Mouse (Mus musculus): ENCODE measurements at regions not wholly inside any gene's neighbourhood (a gene's known extent, or its start where the extent isn't known, plus 50 kb on each side); places are given as distances from the start of the nearest gene placed in this dataset.
"Not testable (repeated sequence)": the region's sequence is repeated elsewhere in the genome, so short reads cannot be mapped to it uniquely, and the experiment has no call there.

- 42% methylated on average over 6 of the region's 6 CpGs for WGBS
Measured at GRCm38 (mm10) chr10:104798816-104799393, 605.1 kb downstream of the Gm4340 start.

GRCm38 (mm10) chr10:104804849-104805248, 611.0 kb downstream of the Gm4340 start:
- WGBS: 73% methylated on average over 1 of the region's 1 CpGs
- no peak overlapping the region for H3K4me3 ChIP-seq
- H3K36me3 ChIP-seq: no peaks in the 10 kb centered on the region
- no peaks in the 10 kb centered on the region for H3K9me3 ChIP-seq
- H3K9ac ChIP-seq: no peak overlapping the region
- no peak overlapping the region for H3K4me2 ChIP-seq
- H3K4me1 ChIP-seq: no peaks in the 10 kb centered on the region
- ATAC-seq (ENCODE audit: insufficient number of reproducible peaks, insufficient read depth, low FRiP score, low TSS enrichment, low read depth): no peak
- H3K27me3 ChIP-seq: no peaks in the 10 kb centered on the region
- no peak overlapping the region for H3K27ac ChIP-seq

More at GRCm38 (mm10) chr10:104798816-104799393, 605.1 kb downstream of the Gm4340 start:
- no peaks in the 10 kb centered on the region for H3K36me3 ChIP-seq
- H3K4me2 ChIP-seq: no peak overlapping the region
- no peaks in the 10 kb centered on the region for H3K27me3 ChIP-seq
- H3K4me3 ChIP-seq: no peak overlapping the region
- H3K9me3 ChIP-seq: no peaks in the 10 kb centered on the region
- H3K9ac ChIP-seq: no peak overlapping the region
- no peak for ATAC-seq (ENCODE audit: insufficient number of reproducible peaks, insufficient read depth, low FRiP score, low TSS enrichment, low read depth)
- H3K27ac ChIP-seq: no peak overlapping the region
- H3K4me1 ChIP-seq: 0 out of 2 replicates have a peak, but pooled peaks cover 3% of the 10 kb centered on the region

GRCm38 (mm10) chr10:104818252-104818651, 624.4 kb downstream of the Gm4340 start:
- no peak for ATAC-seq (ENCODE audit: insufficient number of reproducible peaks, insufficient read depth, low FRiP score, low TSS enrichment, low read depth)
- Histone ChIP-seq H3K4me2 (no peak overlapping the region), H3K4me1 (no peaks in the 10 kb centered on the region), H3K4me3 (no peak overlapping the region), H3K27ac (no peak overlapping the region), H3K9ac (no peak overlapping the region), H3K36me3 (no peaks in the 10 kb centered on the region), H3K9me3 (no peaks in the 10 kb centered on the region), H3K27me3 (no peaks in the 10 kb centered on the region)
- 71% methylated on average over 4 of the region's 4 CpGs for WGBS

GRCm38 (mm10) chr10:104851821-104852220, 658.0 kb downstream of the Gm4340 start:
- H3K27me3 ChIP-seq: no peaks in the 10 kb centered on the region
- WGBS: 82% methylated on average over 6 of the region's 6 CpGs
- no peak for ATAC-seq (ENCODE audit: insufficient number of reproducible peaks, insufficient read depth, low FRiP score, low TSS enrichment, low read depth)
- H3K4me2 ChIP-seq: no peak overlapping the region
- H3K27ac ChIP-seq: no peak overlapping the region
- no peak overlapping the region for H3K4me3 ChIP-seq
- no peaks in the 10 kb centered on the region for H3K9me3 ChIP-seq
- peaks cover 7% of the 10 kb centered on the region; the same call in 1 of the 2 replicates for H3K4me1 ChIP-seq
- H3K36me3 ChIP-seq: no peaks in the 10 kb centered on the region
- no peak overlapping the region for H3K9ac ChIP-seq

- Histone ChIP-seq H3K4me2 (no peak overlapping the region), H3K9me3 (no peaks in the 10 kb centered on the region), H3K4me1 (peaks cover 7% of the 10 kb centered on the region; the same call in 1 of the 2 replicates), H3K4me3 (no peak overlapping the region), H3K9ac (no peak overlapping the region), H3K27ac (no peak overlapping the region), H3K27me3 (no peaks in the 10 kb centered on the region), H3K36me3 (no peaks in the 10 kb centered on the region)
- no peak for ATAC-seq (ENCODE audit: insufficient number of reproducible peaks, insufficient read depth, low FRiP score, low TSS enrichment, low read depth)
- WGBS: 11% methylated on average over 3 of the region's 3 CpGs
Measured at GRCm38 (mm10) chr10:104853111-104853510, 659.3 kb downstream of the Gm4340 start.

GRCm38 (mm10) chr10:104878246-104878645, 684.4 kb downstream of the Gm4340 start:
- no peak for ATAC-seq (ENCODE audit: insufficient number of reproducible peaks, insufficient read depth, low FRiP score, low TSS enrichment, low read depth)
- WGBS: 90% methylated on average over 3 of the region's 3 CpGs
- H3K4me1 ChIP-seq: no peaks in the 10 kb centered on the region

GRCm38 (mm10) chr10:104914201-104914600, 660.0 kb downstream of the Tmtc2 start:
- no peak overlapping the region for H3K27ac ChIP-seq
- no peak overlapping the region for H3K4me3 ChIP-seq
- no peaks in the 10 kb centered on the region for H3K9me3 ChIP-seq
- H3K9ac ChIP-seq: no peak overlapping the region
- H3K27me3 ChIP-seq: no peaks in the 10 kb centered on the region
- WGBS: 90% methylated on average over 1 of the region's 1 CpGs
- no peak overlapping the region for H3K4me2 ChIP-seq
- H3K36me3 ChIP-seq: no peaks in the 10 kb centered on the region
- peak; percentile 15; the same call in 1 of the 2 replicates for ATAC-seq (ENCODE audit: insufficient number of reproducible peaks, insufficient read depth, low FRiP score, low TSS enrichment, low read depth)
- H3K4me1 ChIP-seq: no peaks in the 10 kb centered on the region

More at GRCm38 (mm10) chr10:104878246-104878645, 684.4 kb downstream of the Gm4340 start:
- Histone ChIP-seq H3K9ac (no peak overlapping the region), H3K27ac (no peak overlapping the region), H3K4me3 (no peak overlapping the region), H3K9me3 (no peaks in the 10 kb centered on the region), H3K27me3 (no peaks in the 10 kb centered on the region), H3K4me2 (no peak overlapping the region), H3K36me3 (no peaks in the 10 kb centered on the region)

GRCm38 (mm10) chr10:104915521-104915920, 658.7 kb downstream of the Tmtc2 start:
- ATAC-seq (ENCODE audit: insufficient number of reproducible peaks, insufficient read depth, low FRiP score, low TSS enrichment, low read depth): no peak
- Histone ChIP-seq H3K4me2 (no peak overlapping the region), H3K9ac (no peak overlapping the region), H3K27me3 (no peaks in the 10 kb centered on the region), H3K9me3 (no peaks in the 10 kb centered on the region), H3K4me3 (no peak overlapping the region), H3K27ac (no peak overlapping the region), H3K4me1 (no peaks in the 10 kb centered on the region), H3K36me3 (no peaks in the 10 kb centered on the region)
- WGBS: 78% methylated on average over 1 of the region's 1 CpGs

GRCm38 (mm10) chr10:104936660-104937059, 637.6 kb downstream of the Tmtc2 start:
- WGBS: 37% methylated on average over 1 of the region's 1 CpGs
- no peak overlapping the region for H3K27ac ChIP-seq
- H3K4me2 ChIP-seq: no peak overlapping the region
- no peaks in the 10 kb centered on the region for H3K36me3 ChIP-seq
- no peaks in the 10 kb centered on the region for H3K27me3 ChIP-seq
- H3K4me3 ChIP-seq: no peak overlapping the region
- no peaks in the 10 kb centered on the region for H3K4me1 ChIP-seq
- H3K9me3 ChIP-seq: no peaks in the 10 kb centered on the region
- no peak overlapping the region for H3K9ac ChIP-seq
- 0 out of 2 replicates have a peak, but pooled peaks have one; percentile 43 for ATAC-seq (ENCODE audit: insufficient number of reproducible peaks, insufficient read depth, low FRiP score, low TSS enrichment, low read depth)

GRCm38 (mm10) chr10:104946372-104946771, 627.9 kb downstream of the Tmtc2 start:
- H3K4me2 ChIP-seq: no peak overlapping the region
- 69% methylated on average over 5 of the region's 5 CpGs for WGBS
- no peak for ATAC-seq (ENCODE audit: insufficient number of reproducible peaks, insufficient read depth, low FRiP score, low TSS enrichment, low read depth)

DNA sequence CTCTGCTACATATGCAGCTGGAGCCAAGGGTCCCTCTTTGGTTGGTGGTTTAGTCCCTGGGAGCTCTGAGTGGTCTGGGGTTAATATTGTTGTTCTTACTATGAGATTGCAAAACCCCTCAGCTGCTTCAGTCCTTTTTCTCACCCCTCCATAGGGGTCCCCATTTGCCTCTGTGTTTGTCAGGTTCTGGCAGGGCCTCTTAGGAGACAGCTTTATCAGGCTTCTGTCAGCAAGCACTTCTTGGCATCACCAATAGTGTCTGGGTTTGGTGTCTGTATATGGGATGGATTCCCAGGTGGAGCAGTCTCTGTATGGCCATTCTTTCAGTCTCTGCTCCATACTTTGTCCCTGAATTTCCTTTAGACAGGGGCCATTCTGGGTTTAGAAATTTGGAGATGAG, 625.4 kb downstream of the Tmtc2 start:
- H3K9ac ChIP-seq; H3K4me2 ChIP-seq; ATAC-seq (ENCODE audit: insufficient number of reproducible peaks, insufficient read depth, low FRiP score, low TSS enrichment, low read depth); H3K9me3 ChIP-seq; H3K36me3 ChIP-seq; H3K4me3 ChIP-seq; H3K27me3 ChIP-seq; H3K4me1 ChIP-seq; H3K27ac ChIP-seq: not testable (repeated sequence)

More at GRCm38 (mm10) chr10:104946372-104946771, 627.9 kb downstream of the Tmtc2 start:
- no peaks in the 10 kb centered on the region for H3K27me3 ChIP-seq
- no peak overlapping the region for H3K9ac ChIP-seq
- H3K27ac ChIP-seq: no peak overlapping the region
- no peak overlapping the region for H3K4me3 ChIP-seq
- H3K9me3 ChIP-seq: no peaks in the 10 kb centered on the region
- peaks cover 3% of the 10 kb centered on the region; the same call in 1 of the 2 replicates for H3K4me1 ChIP-seq
- H3K36me3 ChIP-seq: no peaks in the 10 kb centered on the region

DNA sequence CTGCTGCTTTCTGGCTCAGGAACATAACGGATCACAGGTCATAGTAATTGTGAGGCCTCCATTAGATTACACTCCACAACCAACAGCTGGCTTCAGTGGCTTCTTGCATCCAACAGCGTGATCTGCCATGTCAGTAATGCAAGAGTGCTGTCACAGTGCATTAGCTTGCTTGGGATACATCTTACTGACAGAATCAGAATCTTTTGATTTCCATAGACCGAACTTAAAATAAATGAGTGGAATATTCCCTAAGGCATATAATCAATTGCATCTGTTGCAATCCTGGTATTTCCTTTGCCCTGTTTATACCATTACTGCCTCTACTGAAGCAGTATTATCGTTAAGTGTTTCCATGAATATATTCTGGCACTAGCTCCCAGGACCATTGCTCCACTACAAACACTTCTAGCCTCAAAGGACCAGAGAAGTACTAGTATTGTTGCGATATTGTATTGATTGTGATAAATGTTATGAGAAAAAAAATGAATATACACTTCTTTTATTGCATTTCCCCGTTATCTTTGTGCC, 605.8 kb downstream of the Tmtc2 start:
- 31% methylated on average over 6 of the region's 6 CpGs for WGBS
- no peak overlapping the region for H3K4me2 ChIP-seq
- no peaks in the 10 kb centered on the region for H3K27me3 ChIP-seq
- H3K9ac ChIP-seq: no peak overlapping the region
- ATAC-seq (ENCODE audit: insufficient number of reproducible peaks, insufficient read depth, low FRiP score, low TSS enrichment, low read depth): 0 out of 2 replicates have a peak, but pooled peaks have one; percentile 43
- H3K36me3 ChIP-seq: no peaks in the 10 kb centered on the region
- 0 out of 2 replicates have a peak, but pooled peaks cover 4% of the 10 kb centered on the region for H3K4me1 ChIP-seq
- H3K4me3 ChIP-seq: no peak overlapping the region
- H3K9me3 ChIP-seq: no peaks in the 10 kb centered on the region
- H3K27ac ChIP-seq: peak overlapping the region; percentile 44; the same call in 1 of the 2 replicates

Measured in embryonic facial prominence, embryonic 13.5 days (tissue).